In genomic region chr6:140593420-140594170, GRCm38 (mm10) we compare ENCODE assay signal across 8 mouse cellular contexts. TPM values are rescaled to one million over a fixed set of nuclear protein-coding genes. Genes with fewer than 3 reads are reported as not detected.
A peak's percentile ranks its signal among the peaks of the same experiment; 100 is the strongest.
DNase-seq lines count a peak whose midpoint lies in the region; ATAC-seq lines count a peak whose summit lies in the region.

No protein-coding gene starts in this region.

- no peak overlapping the region for H3K9ac ChIP-seq in heart, embryonic 11.5 days (ENCODE audit: low read depth, low read length)

- H3K36me3 ChIP-seq in heart, embryonic 11.5 days (ENCODE audit: control insufficient read depth, insufficient read depth, low read length) = peaks cover 10% of the 10 kb centered on the region

- H3K4me3 ChIP-seq in heart, embryonic 11.5 days (ENCODE audit: low read depth, low read length) = no peak overlapping the region

- 0 out of 2 replicates have a peak, but pooled peaks cover 3% of the 10 kb centered on the region for H3K4me1 ChIP-seq in heart, embryonic 11.5 days (ENCODE audit: control insufficient read depth, insufficient read depth, low read length)

- no peak for ATAC-seq in heart, embryonic 11.5 days (replicated peaks; ENCODE audit: insufficient number of reproducible peaks, low FRiP score, low TSS enrichment)

- H3K4me2 ChIP-seq in heart, embryonic 11.5 days = no peak overlapping the region

- intact Hi-C loops in gastrocnemius, postnatal 36 days (cut with DNase I) = no loop called here

- no peaks in the 10 kb centered on the region for H3K27me3 ChIP-seq in heart, embryonic 11.5 days (ENCODE audit: control insufficient read depth, insufficient read depth, low read length)

- no peak overlapping the region for H3K27ac ChIP-seq in heart, embryonic 11.5 days (ENCODE audit: low read depth, low read length)

- peak; percentile 96 for DNase-seq in heart, adult 11 months
- DNase-seq in cerebellum, adult 11 months = peak; percentile 38
- peak; percentile 54 to 69 for DNase-seq in gastrocnemius, postnatal 36 days
- peak; percentile 73 for DNase-seq in layer of hippocampus, adult 11-12 months (ENCODE audit: low spot score)
- DNase-seq in lung, postnatal 14 days = peak; percentile 69
- peak; percentile 65 for DNase-seq in urinary bladder, postnatal 14 days (ENCODE audit: low spot score)
- no peak for DNase-seq in yolk sac, embryonic 10.5 days (ENCODE audit: low spot score)

- 85% methylated on average over 17 of the region's 17 CpGs for WGBS in heart, embryonic 11.5 days (ENCODE audit: insufficient replicate concordance)

- H3K9me3 ChIP-seq in heart, embryonic 11.5 days (replicated peaks; ENCODE audit: control insufficient read depth, low read length) = no peaks in the 10 kb centered on the region

RNA-seq across cellular contexts. Expression of gene Aebp2, which starts 28.9 kb away (rescaled TPM):
- polyA plus RNA-seq in heart, embryonic 11.5 days (2014; fragmentation: Nextera tagmentation; extraction: Ambion mirVana) = 8.3 and 12.4 TPM in 2 replicates
- 10 to 100 TPM; 25.3 to 29.4 TPM for total RNA-seq in gastrocnemius, postnatal 36 days (2021)
